Mouse (Mus musculus): Measurements from ENCODE around the gene Ipo9. TPM values are rescaled to one million over a fixed set of nuclear protein-coding genes. Genes with fewer than 3 reads are reported as not detected.

Gene Ipo9
- polyA plus RNA-seq, 1 experiment from 2014 or later, result 176 TPM

GRCm38 (mm10) chr1:135380071-135380991 lies 50.0 kb downstream of the Ipo9 start:
- ATAC-seq (ENCODE audit: low FRiP score, low TSS enrichment), result no peak
- Histone ChIP-seq H3K4me3 (ENCODE audit: low read length) (no peak overlapping the region), H3K4me1 (ENCODE audit: control insufficient read depth, insufficient read depth, low read length) (no peaks in the 10 kb centered on the region), H3K27ac (ENCODE audit: low read depth, low read length) (no peak overlapping the region), H3K9me3 (ENCODE audit: control insufficient read depth, low read length) (no peaks in the 10 kb centered on the region), H3K27me3 (ENCODE audit: control insufficient read depth, insufficient read depth, low read length) (no peaks in the 10 kb centered on the region), H3K36me3 (ENCODE audit: control insufficient read depth, insufficient read depth, low read length) (peaks cover 33% of the 10 kb centered on the region), H3K9ac (ENCODE audit: low read depth, low read length) (no peak overlapping the region), H3K4me2 (replicated peaks; ENCODE audit: low read depth, low read length) (no peak overlapping the region)
- 65% methylated on average over 15 of the region's 15 CpGs for WGBS

GRCm38 (mm10) chr1:135379048-135379447 lies 51.3 kb downstream of the Ipo9 start:
- Histone ChIP-seq H3K4me1 (ENCODE audit: control insufficient read depth, insufficient read depth, low read length) (peaks cover 4% of the 10 kb centered on the region; the same call in 1 of the 2 replicates), H3K4me3 (ENCODE audit: low read length) (no peak overlapping the region), H3K4me2 (replicated peaks; ENCODE audit: low read depth, low read length) (no peak overlapping the region), H3K27me3 (ENCODE audit: control insufficient read depth, insufficient read depth, low read length) (no peaks in the 10 kb centered on the region), H3K36me3 (ENCODE audit: control insufficient read depth, insufficient read depth, low read length) (peaks cover 21% of the 10 kb centered on the region), H3K9ac (ENCODE audit: low read depth, low read length) (no peak overlapping the region), H3K9me3 (ENCODE audit: control insufficient read depth, low read length) (no peaks in the 10 kb centered on the region), H3K27ac (ENCODE audit: low read depth, low read length) (no peak overlapping the region)
- 50% methylated on average over 2 of the region's 2 CpGs for WGBS
- no peak for ATAC-seq (ENCODE audit: low FRiP score, low TSS enrichment)

- ATAC-seq (ENCODE audit: low FRiP score, low TSS enrichment), result no peak
Observed at GRCm38 (mm10) chr1:135378576-135378975, 51.7 kb downstream of the Ipo9 start.

GRCm38 (mm10) chr1:135374868-135375581 lies 55.3 kb downstream of the Ipo9 start, which contains the start of gene Shisa4:
Gene Shisa4, minus strand, starts transcription at chr1:135375237.
- WGBS, result 3% methylated on average over 21 of the region's 38 CpGs

More at GRCm38 (mm10) chr1:135378576-135378975, 51.7 kb downstream of the Ipo9 start:
- no peaks in the 10 kb centered on the region for H3K9me3 ChIP-seq (ENCODE audit: control insufficient read depth, low read length)
- H3K4me1 ChIP-seq (ENCODE audit: control insufficient read depth, insufficient read depth, low read length), result peaks cover 6% of the 10 kb centered on the region; the same call in 1 of the 2 replicates
- no peak overlapping the region for H3K9ac ChIP-seq (ENCODE audit: low read depth, low read length)
- H3K4me2 ChIP-seq (replicated peaks; ENCODE audit: low read depth, low read length), result no peak overlapping the region
- H3K4me3 ChIP-seq (ENCODE audit: low read length), result no peak overlapping the region
- peaks cover 16% of the 10 kb centered on the region for H3K36me3 ChIP-seq (ENCODE audit: control insufficient read depth, insufficient read depth, low read length)
- no peaks in the 10 kb centered on the region for H3K27me3 ChIP-seq (ENCODE audit: control insufficient read depth, insufficient read depth, low read length)
- no peak overlapping the region for H3K27ac ChIP-seq (ENCODE audit: low read depth, low read length)
- 62% methylated on average over 9 of the region's 9 CpGs for WGBS

GRCm38 (mm10) chr1:135374175-135374867 lies 56.0 kb downstream of the Ipo9 start:
- Histone ChIP-seq H3K27me3 (ENCODE audit: control insufficient read depth, insufficient read depth, low read length) (no peaks in the 10 kb centered on the region), H3K9me3 (ENCODE audit: control insufficient read depth, low read length) (no peaks in the 10 kb centered on the region), H3K9ac (ENCODE audit: low read depth, low read length) (peak overlapping the region; percentile 63), H3K27ac (ENCODE audit: low read depth, low read length) (peak overlapping the region; percentile 34), H3K4me1 (ENCODE audit: control insufficient read depth, insufficient read depth, low read length) (peaks cover 6% of the 10 kb centered on the region; the same call in 1 of the 2 replicates), H3K36me3 (ENCODE audit: control insufficient read depth, insufficient read depth, low read length) (no peaks in the 10 kb centered on the region), H3K4me3 (ENCODE audit: low read length) (peak overlapping the region; percentile 50), H3K4me2 (replicated peaks; ENCODE audit: low read depth, low read length) (peak overlapping the region; percentile 62)
- 0 out of 2 replicates have a peak, but pooled peaks have one; percentile 10 for ATAC-seq (ENCODE audit: low FRiP score, low TSS enrichment)
- WGBS, result 2% methylated on average over 19 of the region's 19 CpGs

More at GRCm38 (mm10) chr1:135374868-135375581, 55.3 kb downstream of the Ipo9 start, which contains the start of gene Shisa4:
- no peaks in the 10 kb centered on the region for H3K9me3 ChIP-seq (ENCODE audit: control insufficient read depth, low read length)
- peak; percentile 94 for ATAC-seq (ENCODE audit: low FRiP score, low TSS enrichment)
- H3K4me1 ChIP-seq (ENCODE audit: control insufficient read depth, insufficient read depth, low read length), result peaks cover 6% of the 10 kb centered on the region; the same call in 1 of the 2 replicates
- H3K4me3 ChIP-seq (ENCODE audit: low read length), result peak within 1 kb of the TSS; percentile 50
- peak within 1 kb of the TSS; percentile 34 for H3K27ac ChIP-seq (ENCODE audit: low read depth, low read length)
- H3K27me3 ChIP-seq (ENCODE audit: control insufficient read depth, insufficient read depth, low read length), result no peaks in the 10 kb centered on the region
- H3K36me3 ChIP-seq (ENCODE audit: control insufficient read depth, insufficient read depth, low read length), result no peaks in the 10 kb centered on the region
- H3K4me2 ChIP-seq (replicated peaks; ENCODE audit: low read depth, low read length), result peak within 1 kb of the TSS; percentile 62
- H3K9ac ChIP-seq (ENCODE audit: low read depth, low read length), result peak within 1 kb of the TSS; percentile 63

- Histone ChIP-seq H3K4me1 (ENCODE audit: control insufficient read depth, insufficient read depth, low read length) (peaks cover 10% of the 10 kb centered on the region; the same call in 1 of the 2 replicates), H3K9me3 (ENCODE audit: control insufficient read depth, low read length) (no peaks in the 10 kb centered on the region), H3K27ac (ENCODE audit: low read depth, low read length) (no peak overlapping the region), H3K27me3 (ENCODE audit: control insufficient read depth, insufficient read depth, low read length) (no peaks in the 10 kb centered on the region), H3K4me3 (ENCODE audit: low read length) (no peak overlapping the region), H3K4me2 (replicated peaks; ENCODE audit: low read depth, low read length) (no peak overlapping the region; the same call in 1 of the 2 replicates), H3K36me3 (ENCODE audit: control insufficient read depth, insufficient read depth, low read length) (no peaks in the 10 kb centered on the region), H3K9ac (ENCODE audit: low read depth, low read length) (no peak overlapping the region)
- 79% methylated on average over 4 of the region's 4 CpGs for WGBS
- ATAC-seq (ENCODE audit: low FRiP score, low TSS enrichment), result no peak
Observed at GRCm38 (mm10) chr1:135373171-135373677, 57.1 kb downstream of the Ipo9 start.

- 84% methylated on average over 5 of the region's 5 CpGs for WGBS
- peaks cover 10% of the 10 kb centered on the region; the same call in 1 of the 2 replicates for H3K4me1 ChIP-seq (ENCODE audit: control insufficient read depth, insufficient read depth, low read length)
- no peak overlapping the region for H3K9ac ChIP-seq (ENCODE audit: low read depth, low read length)
- no peaks in the 10 kb centered on the region for H3K36me3 ChIP-seq (ENCODE audit: control insufficient read depth, insufficient read depth, low read length)
- H3K9me3 ChIP-seq (ENCODE audit: control insufficient read depth, low read length), result no peaks in the 10 kb centered on the region
- peak overlapping the region; percentile 88 for H3K4me2 ChIP-seq (replicated peaks; ENCODE audit: low read depth, low read length)
- no peak for ATAC-seq (ENCODE audit: low FRiP score, low TSS enrichment)
- no peaks in the 10 kb centered on the region for H3K27me3 ChIP-seq (ENCODE audit: control insufficient read depth, insufficient read depth, low read length)
- H3K4me3 ChIP-seq (ENCODE audit: low read length), result no peak overlapping the region
- no peak overlapping the region for H3K27ac ChIP-seq (ENCODE audit: low read depth, low read length)
Observed at GRCm38 (mm10) chr1:135369415-135369814, 60.9 kb downstream of the Ipo9 start.

GRCm38 (mm10) chr1:135368982-135369381 lies 61.3 kb downstream of the Ipo9 start:
- ATAC-seq (ENCODE audit: low FRiP score, low TSS enrichment), result peak; percentile 35; the same call in 1 of the 2 replicates
- peak overlapping the region; percentile 88 for H3K4me2 ChIP-seq (replicated peaks; ENCODE audit: low read depth, low read length)
- no peaks in the 10 kb centered on the region for H3K9me3 ChIP-seq (ENCODE audit: control insufficient read depth, low read length)
- H3K4me3 ChIP-seq (ENCODE audit: low read length), result peak overlapping the region; percentile 45
- no peaks in the 10 kb centered on the region for H3K36me3 ChIP-seq (ENCODE audit: control insufficient read depth, insufficient read depth, low read length)
- H3K4me1 ChIP-seq (ENCODE audit: control insufficient read depth, insufficient read depth, low read length), result peaks cover 5% of the 10 kb centered on the region; the same call in 1 of the 2 replicates
- no peaks in the 10 kb centered on the region for H3K27me3 ChIP-seq (ENCODE audit: control insufficient read depth, insufficient read depth, low read length)
- peak overlapping the region; percentile 50; the same call in 1 of the 2 replicates for H3K9ac ChIP-seq (ENCODE audit: low read depth, low read length)
- 9% methylated on average over 14 of the region's 14 CpGs for WGBS
- H3K27ac ChIP-seq (ENCODE audit: low read depth, low read length), result no peak overlapping the region
